Mouse (Mus musculus) heart, postnatal 0 days (tissue): ENCODE data around the gene 4930470P17Rik.

Experiments
- CTCF ChIP-seq: IDR thresholded peaks from 2 replicates; pipeline ENCODE4 v1.5.1; 2016; ENCODE audit warnings: antibody characterized with exemption, control low read depth, low read depth
- EP300 ChIP-seq: IDR thresholded peaks from 2 replicates; pipeline ENCODE4 v1.6.1; 2016; ENCODE audit warnings: antibody characterized with exemption, low read depth

GRCm38 (mm10) chr2:170631375-170631774 lies 29.6 kb upstream of the 4930470P17Rik start:
- TF ChIP-seq CTCF (no peak; the same call in 1 of the 2 replicates), EP300 (no peak)
